Mouse (Mus musculus): Measurements from ENCODE around the gene Pik3r2. TPM values are rescaled to one million over a fixed set of nuclear protein-coding genes. Genes with fewer than 3 reads are reported as not detected.

The Pik3r2 gene
- polyA plus RNA-seq, 1 experiment from 2014 or later = 14.7 TPM

DNA sequence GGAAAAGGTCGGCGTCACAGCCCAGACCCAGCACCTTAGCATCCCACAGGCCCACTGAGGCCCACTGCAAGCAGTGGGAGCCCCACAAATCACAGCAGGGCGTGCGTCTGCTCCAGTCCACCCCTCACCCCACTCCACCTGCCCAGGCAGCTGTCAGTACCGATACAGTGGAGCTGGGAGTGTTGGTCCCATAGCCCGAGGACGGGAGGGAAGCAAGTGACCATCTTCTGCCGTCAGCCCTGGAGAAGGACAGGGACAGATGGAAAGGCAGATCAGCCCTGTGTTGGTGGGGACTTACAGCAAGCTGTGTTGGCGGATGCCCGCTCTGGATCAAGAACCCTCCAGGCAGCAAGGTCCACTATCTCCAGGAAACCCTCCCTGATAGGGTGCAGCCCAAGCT, 12.5 kb upstream of the Pik3r2 start:
- no peak for ATAC-seq (ENCODE audit: insufficient read depth)
- Histone ChIP-seq H3K4me3 (replicated peaks) (no peak overlapping the region), H3K36me3 (replicated peaks) (peaks cover 59% of the 10 kb centered on the region), H3K9me3 (replicated peaks) (peaks cover 3% of the 10 kb centered on the region; the same call in 1 of the 2 replicates), H3K4me2 (no peak overlapping the region), H3K27ac (replicated peaks) (no peak overlapping the region), H3K4me1 (replicated peaks) (peaks cover 76% of the 10 kb centered on the region), H3K27me3 (peaks cover 13% of the 10 kb centered on the region; the same call in 1 of the 2 replicates), H3K9ac (no peak overlapping the region)
- 79% methylated on average over 10 of the region's 10 CpGs for WGBS (ENCODE audit: insufficient replicate concordance)

DNA sequence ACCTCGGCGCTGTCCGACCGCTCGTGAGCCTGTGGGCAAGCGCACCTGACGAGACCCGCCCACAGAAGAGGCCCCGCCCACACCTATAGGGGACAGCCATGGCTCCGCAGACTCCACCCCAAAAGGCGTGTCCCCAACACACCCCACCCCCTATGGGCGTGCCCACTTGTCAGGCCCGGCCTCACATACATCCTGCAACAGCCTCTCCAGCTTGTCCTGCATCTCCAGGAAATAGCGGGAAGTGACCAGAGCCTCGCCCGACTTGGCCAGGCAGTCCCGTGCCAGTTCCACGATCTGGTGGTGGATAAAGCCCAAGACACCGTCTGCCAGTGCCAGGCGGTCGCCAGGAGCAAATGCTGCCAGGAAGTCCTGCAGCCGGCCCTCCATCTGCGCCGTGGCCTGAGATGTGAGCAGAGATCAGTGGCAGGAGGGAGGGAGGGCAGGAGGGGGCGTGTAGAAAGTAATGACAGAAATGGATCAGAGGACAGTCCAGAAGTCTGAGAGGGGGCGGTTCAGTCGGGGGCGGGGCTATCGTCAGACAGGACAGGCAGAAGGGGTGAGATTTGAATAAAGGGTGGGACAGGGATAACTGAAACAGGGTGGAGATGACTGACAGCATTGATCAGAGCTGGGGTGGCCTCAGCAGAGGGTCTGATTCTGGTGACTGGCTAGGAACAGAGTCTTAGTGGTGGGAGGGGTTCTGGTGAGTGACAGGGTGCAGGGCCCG, 11.6 kb upstream of the Pik3r2 start:
- no peak for ATAC-seq (ENCODE audit: insufficient read depth)
- H3K4me2 ChIP-seq = 0 out of 2 replicates have a peak overlapping the region, but pooled peaks have one; percentile 15
- H3K9ac ChIP-seq = no peak overlapping the region
- H3K4me3 ChIP-seq (replicated peaks) = no peak overlapping the region
- peaks cover 71% of the 10 kb centered on the region for H3K4me1 ChIP-seq (replicated peaks)
- H3K27me3 ChIP-seq = peaks cover 4% of the 10 kb centered on the region; the same call in 1 of the 2 replicates
- H3K27ac ChIP-seq (replicated peaks) = no peak overlapping the region
- peaks cover 69% of the 10 kb centered on the region for H3K36me3 ChIP-seq (replicated peaks)
- WGBS (ENCODE audit: insufficient replicate concordance) = 63% methylated on average over 30 of the region's 30 CpGs
- peaks cover 3% of the 10 kb centered on the region; the same call in 1 of the 2 replicates for H3K9me3 ChIP-seq (replicated peaks)

DNA sequence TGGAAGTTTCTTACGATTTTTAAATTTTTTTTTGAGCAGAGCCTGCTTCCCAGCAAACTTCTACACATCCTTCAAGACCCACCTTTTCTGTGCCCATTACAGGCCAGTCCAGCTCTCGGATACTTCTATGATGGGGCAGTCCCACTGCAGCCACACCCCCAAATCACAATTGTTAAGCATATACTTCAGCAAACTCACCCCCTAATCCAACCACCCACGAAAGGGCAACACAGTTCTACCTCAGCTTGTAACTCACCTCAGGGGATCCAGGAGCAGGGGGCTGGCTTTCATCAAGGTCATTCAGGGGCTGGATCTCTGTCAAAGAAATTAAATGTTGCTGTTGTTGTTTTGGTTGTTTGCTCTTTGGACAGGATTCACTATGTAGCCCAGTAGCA, 10.5 kb upstream of the Pik3r2 start:
- Histone ChIP-seq H3K27ac (replicated peaks) (no peak overlapping the region), H3K4me2 (no peak overlapping the region), H3K4me1 (replicated peaks) (peaks cover 61% of the 10 kb centered on the region), H3K27me3 (no peaks in the 10 kb centered on the region), H3K9ac (no peak overlapping the region), H3K36me3 (replicated peaks) (peaks cover 73% of the 10 kb centered on the region), H3K4me3 (replicated peaks) (no peak overlapping the region), H3K9me3 (replicated peaks) (no peaks in the 10 kb centered on the region)
- ATAC-seq (ENCODE audit: insufficient read depth) = no peak
- WGBS (ENCODE audit: insufficient replicate concordance) = 86% methylated on average over 3 of the region's 3 CpGs

GRCm38 (mm10) chr8:70786291-70787050, 10.0 kb upstream of the Pik3r2 start:
- 87% methylated on average over 25 of the region's 25 CpGs for WGBS (ENCODE audit: insufficient replicate concordance)

GRCm38 (mm10) chr8:70780093-70780492, 3.6 kb upstream of the Pik3r2 start:
- H3K27me3 ChIP-seq = no peaks in the 10 kb centered on the region
- no peak overlapping the region for H3K4me2 ChIP-seq
- H3K9me3 ChIP-seq (replicated peaks) = no peaks in the 10 kb centered on the region
- H3K4me1 ChIP-seq (replicated peaks) = peaks cover 34% of the 10 kb centered on the region
- H3K4me3 ChIP-seq (replicated peaks) = no peak overlapping the region
- no peak overlapping the region for H3K9ac ChIP-seq
- peaks cover 63% of the 10 kb centered on the region for H3K36me3 ChIP-seq (replicated peaks)
- no peak for ATAC-seq (ENCODE audit: insufficient read depth)
- 56% methylated on average over 11 of the region's 11 CpGs for WGBS (ENCODE audit: insufficient replicate concordance)
- no peak overlapping the region for H3K27ac ChIP-seq (replicated peaks)

More at GRCm38 (mm10) chr8:70786291-70787050, 10.0 kb upstream of the Pik3r2 start:
- H3K27me3 ChIP-seq = no peaks in the 10 kb centered on the region
- peaks cover 79% of the 10 kb centered on the region for H3K36me3 ChIP-seq (replicated peaks)
- ATAC-seq (ENCODE audit: insufficient read depth) = no peak
- H3K9me3 ChIP-seq (replicated peaks) = no peaks in the 10 kb centered on the region
- no peak overlapping the region for H3K4me3 ChIP-seq (replicated peaks)
- H3K4me1 ChIP-seq (replicated peaks) = peaks cover 55% of the 10 kb centered on the region
- H3K9ac ChIP-seq = no peak overlapping the region
- H3K4me2 ChIP-seq = no peak overlapping the region
- H3K27ac ChIP-seq (replicated peaks) = no peak overlapping the region

GRCm38 (mm10) chr8:70775851-70776495, 540 bp downstream of the Pik3r2 start:
- Histone ChIP-seq H3K4me2 (peak overlapping the region; percentile 98), H3K9ac (peak overlapping the region; percentile 89), H3K27me3 (no peaks in the 10 kb centered on the region), H3K9me3 (replicated peaks) (no peaks in the 10 kb centered on the region), H3K27ac (replicated peaks) (peak overlapping the region; percentile 92), H3K4me1 (replicated peaks) (peaks cover 67% of the 10 kb centered on the region), H3K4me3 (replicated peaks) (peak overlapping the region; percentile 67), H3K36me3 (replicated peaks) (peaks cover 47% of the 10 kb centered on the region)
- peak; percentile 0; the same call in 1 of the 2 replicates for ATAC-seq (ENCODE audit: insufficient read depth)
- 1% methylated on average over 34 of the region's 34 CpGs for WGBS (ENCODE audit: insufficient replicate concordance)

DNA sequence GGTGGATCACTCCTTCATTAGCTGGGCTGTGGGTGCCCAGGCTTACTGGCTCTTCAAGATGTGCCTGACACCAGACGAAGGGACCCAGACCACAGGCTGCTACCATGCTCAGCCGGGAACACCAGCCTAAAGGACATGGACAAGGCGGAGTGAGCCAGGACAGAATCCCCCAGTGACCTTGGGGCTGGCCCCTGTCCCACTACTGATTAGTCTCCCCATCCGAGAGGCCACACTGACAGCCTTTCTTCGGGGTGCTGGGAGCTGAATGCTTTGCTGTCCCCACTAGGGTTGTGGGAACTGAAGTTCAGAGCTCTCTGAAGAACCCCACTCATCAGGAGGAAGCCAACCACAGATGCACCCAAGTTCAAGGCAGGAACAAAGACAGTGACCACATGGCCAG, 1.3 kb downstream of the Pik3r2 start:
- no peak for ATAC-seq (ENCODE audit: insufficient read depth)
- H3K27ac ChIP-seq (replicated peaks) = no peak overlapping the region
- H3K4me2 ChIP-seq = peak overlapping the region; percentile 98
- peaks cover 72% of the 10 kb centered on the region for H3K4me1 ChIP-seq (replicated peaks)
- peak overlapping the region; percentile 89 for H3K9ac ChIP-seq
- peaks cover 47% of the 10 kb centered on the region for H3K36me3 ChIP-seq (replicated peaks)
- H3K9me3 ChIP-seq (replicated peaks) = no peaks in the 10 kb centered on the region
- H3K4me3 ChIP-seq (replicated peaks) = no peak overlapping the region; the same call in 1 of the 2 replicates
- 76% methylated on average over 5 of the region's 5 CpGs for WGBS (ENCODE audit: insufficient replicate concordance)
- H3K27me3 ChIP-seq = no peaks in the 10 kb centered on the region

DNA sequence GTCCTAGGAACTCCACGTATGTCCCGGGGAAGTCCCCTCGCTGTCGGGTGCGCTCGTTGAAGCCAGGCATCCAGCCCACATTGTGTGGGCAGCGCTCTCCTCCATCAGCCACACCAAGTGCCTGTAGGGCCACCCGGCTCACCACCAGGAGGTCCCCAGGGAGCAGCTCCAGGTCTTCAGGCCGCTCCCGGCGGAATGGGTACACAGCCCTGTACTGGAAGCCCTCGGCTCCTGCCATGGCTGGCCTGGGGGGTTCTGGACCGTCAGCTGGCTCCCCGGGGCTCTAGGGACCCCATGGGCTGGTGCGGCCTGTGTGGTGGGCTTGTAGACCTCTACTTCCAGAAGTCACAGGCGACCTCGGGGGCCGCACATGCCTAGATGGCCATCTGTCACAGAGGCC, 1.8 kb downstream of the Pik3r2 start:
- no peak overlapping the region for H3K4me2 ChIP-seq
- H3K27ac ChIP-seq (replicated peaks) = 0 out of 2 replicates have a peak overlapping the region, but pooled peaks have one; percentile 29
- peaks cover 74% of the 10 kb centered on the region for H3K4me1 ChIP-seq (replicated peaks)

DNA sequence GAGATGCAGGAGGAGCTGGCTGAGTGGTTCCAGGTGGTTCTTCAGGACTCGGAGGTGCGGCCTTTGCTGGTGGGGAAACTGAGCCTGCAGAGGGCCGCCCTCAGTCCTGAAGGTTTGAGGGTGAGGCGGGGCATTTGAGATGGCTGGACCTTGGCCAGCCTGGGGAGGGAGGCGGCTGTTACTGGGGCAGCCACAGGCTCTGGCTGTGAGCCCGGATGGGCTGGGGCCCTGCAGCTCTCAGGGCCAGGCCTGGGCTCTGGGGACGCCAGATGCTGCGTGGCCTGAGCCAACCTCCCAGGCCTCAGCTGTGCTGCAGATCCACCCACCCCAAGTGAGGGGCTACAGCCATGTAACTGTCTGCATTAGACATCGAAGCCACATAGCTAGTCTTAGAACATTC, 2.7 kb downstream of the Pik3r2 start:
- H3K4me1 ChIP-seq (replicated peaks) = peaks cover 84% of the 10 kb centered on the region
- H3K27me3 ChIP-seq = no peaks in the 10 kb centered on the region
- H3K36me3 ChIP-seq (replicated peaks) = peaks cover 36% of the 10 kb centered on the region
- no peak overlapping the region for H3K4me2 ChIP-seq
- 0 out of 2 replicates have a peak overlapping the region, but pooled peaks have one; percentile 29 for H3K27ac ChIP-seq (replicated peaks)
- 64% methylated on average over 9 of the region's 9 CpGs for WGBS (ENCODE audit: insufficient replicate concordance)
- H3K9me3 ChIP-seq (replicated peaks) = no peaks in the 10 kb centered on the region
- no peak overlapping the region for H3K4me3 ChIP-seq (replicated peaks)
- ATAC-seq (ENCODE audit: insufficient read depth) = no peak
- no peak overlapping the region; the same call in 1 of the 2 replicates for H3K9ac ChIP-seq

More for the DNA sequence above, 1.8 kb downstream of the Pik3r2 start:
- no peak for ATAC-seq (ENCODE audit: insufficient read depth)
- Histone ChIP-seq H3K4me3 (replicated peaks) (no peak overlapping the region), H3K9ac (peak overlapping the region; percentile 89; the same call in 1 of the 2 replicates), H3K9me3 (replicated peaks) (no peaks in the 10 kb centered on the region), H3K36me3 (replicated peaks) (peaks cover 42% of the 10 kb centered on the region), H3K27me3 (no peaks in the 10 kb centered on the region)
- 90% methylated on average over 18 of the region's 18 CpGs for WGBS (ENCODE audit: insufficient replicate concordance)

DNA sequence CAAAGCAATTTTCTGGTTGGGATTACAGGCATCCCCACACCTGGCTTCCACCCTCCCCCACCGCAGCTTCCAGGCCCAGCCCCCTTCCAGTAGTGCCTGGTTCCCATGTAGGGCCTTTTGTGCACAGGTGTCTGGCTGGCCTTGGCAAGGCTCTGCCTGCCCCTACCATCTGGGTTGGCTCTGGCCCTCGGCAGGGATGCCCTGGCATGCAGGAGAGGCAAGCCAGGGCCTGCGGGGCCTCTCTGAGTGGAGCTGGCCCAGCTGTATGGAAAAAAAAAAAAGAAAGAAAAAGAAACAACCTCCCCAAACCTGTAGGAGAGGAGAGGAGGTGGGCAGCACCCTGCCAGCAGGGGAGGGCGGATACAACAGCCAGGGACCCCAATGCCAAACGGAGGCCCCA, 3.1 kb downstream of the Pik3r2 start:
- WGBS (ENCODE audit: insufficient replicate concordance) = 78% methylated on average over 5 of the region's 5 CpGs
- H3K36me3 ChIP-seq (replicated peaks) = peaks cover 36% of the 10 kb centered on the region

GRCm38 (mm10) chr8:70772890-70773289, 3.6 kb downstream of the Pik3r2 start:
- Histone ChIP-seq H3K4me2 (no peak overlapping the region), H3K9me3 (replicated peaks) (no peaks in the 10 kb centered on the region), H3K9ac (no peak overlapping the region), H3K4me3 (replicated peaks) (no peak overlapping the region), H3K36me3 (replicated peaks) (peaks cover 36% of the 10 kb centered on the region), H3K27ac (replicated peaks) (no peak overlapping the region), H3K27me3 (no peaks in the 10 kb centered on the region), H3K4me1 (replicated peaks) (peaks cover 84% of the 10 kb centered on the region)
- ATAC-seq (ENCODE audit: insufficient read depth) = no peak
- WGBS (ENCODE audit: insufficient replicate concordance) = 78% methylated on average over 9 of the region's 9 CpGs

More for the DNA sequence above, 3.1 kb downstream of the Pik3r2 start:
- no peak for ATAC-seq (ENCODE audit: insufficient read depth)
- Histone ChIP-seq H3K4me3 (replicated peaks) (no peak overlapping the region), H3K27me3 (no peaks in the 10 kb centered on the region), H3K4me1 (replicated peaks) (peaks cover 84% of the 10 kb centered on the region), H3K27ac (replicated peaks) (no peak overlapping the region), H3K4me2 (no peak overlapping the region), H3K9ac (no peak overlapping the region), H3K9me3 (replicated peaks) (no peaks in the 10 kb centered on the region)

Data from liver, embryonic 15.5 days (tissue).